Mouse (Mus musculus): ENCODE measurements around the gene Rab12.

DNA sequence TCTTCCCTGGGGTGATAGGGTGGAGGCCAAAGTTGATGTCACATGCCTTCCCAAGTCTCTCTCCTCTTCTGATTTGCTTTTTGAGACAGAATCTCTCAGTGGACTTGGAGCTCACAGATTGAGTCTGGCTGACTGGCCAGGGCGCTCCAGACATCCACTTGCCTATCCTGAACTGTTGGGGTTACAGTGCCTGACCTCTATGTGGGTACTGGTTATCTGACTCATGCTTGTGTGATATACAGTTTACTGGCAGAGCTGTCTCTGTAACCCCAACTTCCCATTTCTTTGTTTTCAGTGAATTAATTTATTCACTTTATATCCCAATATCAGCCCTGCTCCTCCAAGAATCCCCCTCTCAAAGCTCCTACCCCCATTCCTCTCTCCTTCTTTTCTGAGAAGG lies 12.8 kb upstream of the Rab12 start:
- TF ChIP-seq POLR2A (IDR thresholded peaks at IDR 0.05; ENCODE audit: borderline replicate concordance, extremely low read depth, low read depth, low read length) (no peak), CTCF (IDR thresholded peaks at IDR 0.05; ENCODE audit: insufficient read depth, low read length) (no peak)

Data from lung, adult 2 months (tissue).